Mouse (Mus musculus) liver, embryonic 15.5 days (tissue): ENCODE measurements around the gene Tekt1. TPM values are rescaled to one million over a fixed set of nuclear protein-coding genes. Genes with fewer than 3 reads are reported as not detected.

ENCODE experiments used
- ATAC-seq: fragments of 200-750 bp; cut with Nextera tagmentation; 2 replicates; pipeline ENCODE4 v1.8.0; 2017; ENCODE audit warnings: moderate number of reproducible peaks, mild to moderate bottlenecking, moderate library complexity; ENCODE audit not compliant: insufficient read depth
- H3K27ac ChIP-seq: fragments of 300-500 bp; sonication (generic); replicated peaks from 2 replicates; pipeline ENCODE4 v1.5.1; 2015; ENCODE audit warnings: mild to moderate bottlenecking, inconsistent platforms
- H3K27me3 ChIP-seq: fragments of 300-500 bp; sonication (generic); 2 replicates; pipeline ENCODE4 v1.6.1; 2015; ENCODE audit warnings: mild to moderate bottlenecking, inconsistent platforms
- H3K36me3 ChIP-seq: fragments of 300-500 bp; sonication (generic); replicated peaks from 2 replicates; pipeline ENCODE4 v1.6.1; 2015; ENCODE audit warnings: moderate library complexity, mild to moderate bottlenecking, inconsistent platforms
- H3K4me1 ChIP-seq: fragments of 300-500 bp; sonication (generic); replicated peaks from 2 replicates; pipeline ENCODE4 v1.6.1; 2015; ENCODE audit warnings: inconsistent platforms
- H3K4me2 ChIP-seq: fragments of 300-500 bp; sonication (generic); 2 replicates; pipeline ENCODE4 v1.6.1; 2015; ENCODE audit warnings: moderate library complexity, mild to moderate bottlenecking, inconsistent platforms
- H3K4me3 ChIP-seq: fragments of 300-500 bp; sonication (generic); replicated peaks from 2 replicates; pipeline ENCODE4 v1.5.1; 2015; ENCODE audit warnings: mild to moderate bottlenecking, inconsistent platforms
- H3K9ac ChIP-seq: fragments of 300-500 bp; sonication (generic); 2 replicates; pipeline ENCODE4 v1.6.1; 2015; ENCODE audit warnings: moderate library complexity, mild to moderate bottlenecking, inconsistent platforms
- H3K9me3 ChIP-seq: fragments of 300-500 bp; sonication (generic); replicated peaks from 2 replicates; pipeline ENCODE4 v1.6.1; 2016; ENCODE audit warnings: inconsistent platforms
- WGBS: fragments of 180-500 bp; shearing (Covaris S2); methylation state at CpG from one replicate; pipeline ENCODE4 v1.1.7; 2015; ENCODE audit warnings: mixed read lengths; ENCODE audit not compliant: insufficient replicate concordance; 5-methylcytosine and 5-hydroxymethylcytosine counted together
- microRNA-seq: library from miRNA; unstranded; fragments of <30 nt; microRNA quantifications from one replicate; pipeline ENCODE4, GENCODE M21; 2016
- polyA plus RNA-seq: library from polyadenylated mRNA; unstranded; fragments of >200 nt; fragmentation: Nextera tagmentation; extraction: Ambion mirVana; gene quantifications from 2 replicates; pipeline ENCODE4 v1.2.1, GENCODE M21; 2015

Tekt1 gene
- polyA plus RNA-seq, 1 experiment from 2014 or later, result not detected

- Histone ChIP-seq H3K4me1 (no peaks in the 10 kb centered on the region), H3K9ac (no peak overlapping the region), H3K27me3 (peaks cover 9% of the 10 kb centered on the region), H3K4me3 (no peak overlapping the region), H3K27ac (no peak overlapping the region), H3K4me2 (no peak overlapping the region), H3K9me3 (no peaks in the 10 kb centered on the region), H3K36me3 (no peaks in the 10 kb centered on the region)
- 24% methylated on average over 2 of the region's 2 CpGs for WGBS
- no peak for ATAC-seq
These were observed 53.3 kb downstream of the Tekt1 start for GRCm38 (mm10) chr11:72308982-72309381.

- WGBS, result 63% methylated on average over 5 of the region's 5 CpGs
These were observed 54.8 kb downstream of the Tekt1 start for GRCm38 (mm10) chr11:72307461-72307860.

GRCm38 (mm10) chr11:72302230-72302629 is 60.0 kb downstream of the Tekt1 start:
- peaks cover 10% of the 10 kb centered on the region; the same call in 1 of the 2 replicates for H3K4me1 ChIP-seq
- H3K27me3 ChIP-seq, result no peaks in the 10 kb centered on the region
- peak overlapping the region; percentile 42 for H3K4me3 ChIP-seq
- no peak overlapping the region for H3K9ac ChIP-seq
- H3K9me3 ChIP-seq, result no peaks in the 10 kb centered on the region
- no peak overlapping the region for H3K27ac ChIP-seq
- H3K36me3 ChIP-seq, result no peaks in the 10 kb centered on the region
- ATAC-seq, result no peak
- 62% methylated on average over 7 of the region's 7 CpGs for WGBS
- peak overlapping the region; percentile 47 for H3K4me2 ChIP-seq

More at GRCm38 (mm10) chr11:72307461-72307860, 54.8 kb downstream of the Tekt1 start:
- no peaks in the 10 kb centered on the region for H3K4me1 ChIP-seq
- H3K27ac ChIP-seq, result no peak overlapping the region
- no peak overlapping the region for H3K9ac ChIP-seq
- no peaks in the 10 kb centered on the region for H3K36me3 ChIP-seq
- no peaks in the 10 kb centered on the region for H3K27me3 ChIP-seq
- no peak for ATAC-seq
- no peak overlapping the region for H3K4me3 ChIP-seq
- no peak overlapping the region for H3K4me2 ChIP-seq
- no peaks in the 10 kb centered on the region for H3K9me3 ChIP-seq

- Histone ChIP-seq H3K36me3 (no peaks in the 10 kb centered on the region), H3K4me1 (peaks cover 10% of the 10 kb centered on the region; the same call in 1 of the 2 replicates), H3K9me3 (no peaks in the 10 kb centered on the region), H3K27me3 (no peaks in the 10 kb centered on the region), H3K4me3 (peak within 1 kb of the TSS; percentile 42), H3K9ac (no peak within 1 kb of the TSS), H3K27ac (no peak within 1 kb of the TSS), H3K4me2 (peak within 1 kb of the TSS; percentile 47)
- WGBS, result 2% methylated on average over 6 of the region's 6 CpGs
- ATAC-seq, result peak; percentile 49; the same call in 1 of the 2 replicates
These were observed 60.9 kb downstream of the Tekt1 start, which contains the start of gene Xaf1 for GRCm38 (mm10) chr11:72301334-72301733. Gene Xaf1 (plus strand): TSS chr11:72301629.

Small RNA genes lying within 50 kb of the gene (microRNA-seq; reads per million reads assigned to microRNA genes)
- gene Mir6338, result not detected

Other genes with a start within 250 kb of the Tekt1 start
- gene Pitpnm3, start 226.7 kb downstream of the Tekt1 start, polyA plus RNA-seq, result 0.03 TPM in 1 of 2 replicates, not detected in the other
- not detected in 2 replicates for gene Gm43951, start 155.6 kb downstream of the Tekt1 start, polyA plus RNA-seq
- 2.2 and 2.9 TPM in 2 replicates for gene 4933427D14Rik, start 155.0 kb downstream of the Tekt1 start, polyA plus RNA-seq
- 67.1 and 69.1 TPM in 2 replicates for gene Txndc17, start 154.9 kb downstream of the Tekt1 start, polyA plus RNA-seq
- gene Med31, start 146.8 kb downstream of the Tekt1 start, polyA plus RNA-seq, result 11.9 and 12.3 TPM in 2 replicates
- gene Slc13a5, start 95.2 kb downstream of the Tekt1 start, polyA plus RNA-seq, result not detected in 2 replicates
- gene Xaf1, start 60.8 kb downstream of the Tekt1 start, polyA plus RNA-seq, result 4.0 and 4.1 TPM in 2 replicates
- gene Fbxo39, start 48.0 kb downstream of the Tekt1 start, polyA plus RNA-seq, result not detected in 2 replicates
- 4.2 and 4.5 TPM in 2 replicates for gene Smtnl2, start 49.3 kb upstream of the Tekt1 start, polyA plus RNA-seq
- 0.32 and 0.36 TPM in 2 replicates for gene Ggt6, start 73.1 kb upstream of the Tekt1 start, polyA plus RNA-seq
- 66.0 and 70.7 TPM in 2 replicates for gene Mybbp1a, start 78.9 kb upstream of the Tekt1 start, polyA plus RNA-seq
- 4.1 and 5.3 TPM in 2 replicates for gene Spns2, start 127.5 kb upstream of the Tekt1 start, polyA plus RNA-seq
- 1.8 TPM in 2 replicates for gene Spns3, start 188.1 kb upstream of the Tekt1 start, polyA plus RNA-seq
- 20.2 and 21.7 TPM in 2 replicates for gene Ube2g1, start 244.8 kb upstream of the Tekt1 start, polyA plus RNA-seq